Mouse (Mus musculus) kidney, embryonic 15.5 days (tissue): Measurements from ENCODE around the gene Mfap1a. TPM values are rescaled to one million over a fixed set of nuclear protein-coding genes. Genes with fewer than 3 reads are reported as not detected.
A peak's percentile ranks its signal among the peaks of the same experiment; 100 is the strongest.
"Not testable (repeated sequence)": the region's sequence is repeated elsewhere in the genome, so short reads cannot be mapped to it uniquely, and the experiment has no call there.

ENCODE experiments used
- ATAC-seq: fragments of 200-750 bp; cut with Nextera tagmentation; replicated peaks from 2 replicates; pipeline ENCODE4 v1.8.0; 2017; ENCODE audit warnings: moderate TSS enrichment; ENCODE audit not compliant: low FRiP score
- H3K27ac ChIP-seq: fragments of 300-500 bp; sonication (generic); 2 replicates; pipeline ENCODE4 v1.5.1; 2015; ENCODE audit warnings: mild to moderate bottlenecking, inconsistent platforms
- H3K27me3 ChIP-seq: fragments of 300-500 bp; sonication (generic); 2 replicates; pipeline ENCODE4 v1.6.1; 2015; ENCODE audit warnings: inconsistent platforms
- H3K36me3 ChIP-seq: fragments of 300-500 bp; sonication (generic); 2 replicates; pipeline ENCODE4 v1.6.1; 2015; ENCODE audit warnings: inconsistent platforms
- H3K4me1 ChIP-seq: fragments of 300-500 bp; sonication (generic); 2 replicates; pipeline ENCODE4 v1.6.1; 2015; ENCODE audit warnings: inconsistent platforms
- H3K4me2 ChIP-seq: fragments of 300-500 bp; sonication (generic); 2 replicates; pipeline ENCODE4 v1.6.1; 2015; ENCODE audit warnings: moderate library complexity, mild to moderate bottlenecking, inconsistent platforms
- H3K4me3 ChIP-seq: fragments of 300-500 bp; sonication (generic); replicated peaks from 2 replicates; pipeline ENCODE4 v1.5.1; 2015; ENCODE audit warnings: mild to moderate bottlenecking, inconsistent platforms
- H3K9ac ChIP-seq: fragments of 300-500 bp; sonication (generic); 2 replicates; pipeline ENCODE4 v1.6.1; 2015; ENCODE audit warnings: mild to moderate bottlenecking, inconsistent platforms
- H3K9me3 ChIP-seq: fragments of 300-500 bp; sonication (generic); replicated peaks from 2 replicates; pipeline ENCODE4 v1.6.1; 2016; ENCODE audit warnings: inconsistent platforms
- WGBS: fragments of 180-500 bp; shearing (Covaris S2); methylation state at CpG from one replicate; pipeline ENCODE4 v1.1.7; 2015; ENCODE audit warnings: mixed read lengths; 5-methylcytosine and 5-hydroxymethylcytosine counted together
- polyA plus RNA-seq: library from polyadenylated mRNA; unstranded; fragments of >200 nt; fragmentation: Nextera tagmentation; extraction: Ambion mirVana; gene quantifications from 2 replicates; pipeline ENCODE4 v1.2.1, GENCODE M21; 2015

Mfap1a gene
- polyA plus RNA-seq, 1 experiment from 2014 or later, result 29.4 TPM

- Histone ChIP-seq H3K9ac (peak within 1 kb of the TSS; percentile 60), H3K4me2 (peak within 1 kb of the TSS; percentile 70), H3K27ac (peak within 1 kb of the TSS; percentile 75; the same call in 1 of the 2 replicates), H3K4me3 (peak within 1 kb of the TSS; percentile 70)
- not testable (repeated sequence) for H3K4me1 ChIP-seq, H3K36me3 ChIP-seq, H3K9me3 ChIP-seq, H3K27me3 ChIP-seq
- ATAC-seq, result peak; percentile 91
- 7% methylated on average over 39 of the region's 41 CpGs for WGBS
Observed at GRCm38 (mm10) chr2:121473301-121474179, 32.9 kb downstream of the Mfap1a start, which contains the start of gene Mfap1b. Mfap1b (minus strand) TSS chr2:121474067.

- H3K36me3 ChIP-seq, H3K27me3 ChIP-seq, H3K27ac ChIP-seq, ATAC-seq, H3K9me3 ChIP-seq, H3K9ac ChIP-seq, H3K4me1 ChIP-seq: not testable (repeated sequence)
- Histone ChIP-seq H3K4me2 (peak overlapping the region; percentile 70), H3K4me3 (peak overlapping the region; percentile 70)
- 91% methylated on average over 3 of the region's 3 CpGs for WGBS
Observed at GRCm38 (mm10) chr2:121472783-121473182, 33.7 kb downstream of the Mfap1a start.

GRCm38 (mm10) chr2:121468982-121469381 is 37.5 kb downstream of the Mfap1a start:
- 66% methylated on average over 3 of the region's 6 CpGs for WGBS
- not testable (repeated sequence) for H3K4me3 ChIP-seq, H3K4me1 ChIP-seq, H3K9ac ChIP-seq, ATAC-seq, H3K27me3 ChIP-seq, H3K9me3 ChIP-seq, H3K36me3 ChIP-seq, H3K27ac ChIP-seq, H3K4me2 ChIP-seq

GRCm38 (mm10) chr2:121460071-121460470 is 46.4 kb downstream of the Mfap1a start:
- Histone ChIP-seq H3K4me2 (no peak overlapping the region), H3K27ac (no peak overlapping the region), H3K9me3 (no peaks in the 10 kb centered on the region), H3K9ac (no peak overlapping the region), H3K36me3 (peaks cover 30% of the 10 kb centered on the region), H3K4me1 (peaks cover 12% of the 10 kb centered on the region), H3K27me3 (no peaks in the 10 kb centered on the region), H3K4me3 (no peak overlapping the region)
- WGBS, result 43% methylated on average over 2 of the region's 2 CpGs
- ATAC-seq, result no peak

- no peaks in the 10 kb centered on the region for H3K9me3 ChIP-seq
- H3K4me3 ChIP-seq, result peak within 1 kb of the TSS; percentile 83
- H3K4me2 ChIP-seq, result peak within 1 kb of the TSS; percentile 62
- peak within 1 kb of the TSS; percentile 88 for H3K27ac ChIP-seq
- no peaks in the 10 kb centered on the region for H3K27me3 ChIP-seq
- peak; percentile 95 for ATAC-seq
- 5% methylated on average over 41 of the region's 41 CpGs for WGBS
- peaks cover 61% of the 10 kb centered on the region for H3K36me3 ChIP-seq
- H3K9ac ChIP-seq, result peak within 1 kb of the TSS; percentile 69
- H3K4me1 ChIP-seq, result peaks cover 17% of the 10 kb centered on the region
Observed at GRCm38 (mm10) chr2:121456692-121457642, 49.5 kb downstream of the Mfap1a start, which contains the start of gene Serinc4. Serinc4 (minus strand) TSS chr2:121456781.

GRCm38 (mm10) chr2:121455534-121455933 is 50.9 kb downstream of the Mfap1a start:
- H3K4me1 ChIP-seq, result peaks cover 26% of the 10 kb centered on the region
- 83% methylated on average over 5 of the region's 5 CpGs for WGBS
- H3K4me3 ChIP-seq, result no peak overlapping the region
- no peak for ATAC-seq
- no peaks in the 10 kb centered on the region for H3K9me3 ChIP-seq
- H3K27ac ChIP-seq, result no peak overlapping the region
- H3K4me2 ChIP-seq, result no peak overlapping the region
- peaks cover 63% of the 10 kb centered on the region for H3K36me3 ChIP-seq
- no peaks in the 10 kb centered on the region for H3K27me3 ChIP-seq
- no peak overlapping the region for H3K9ac ChIP-seq

- no peak for ATAC-seq
- no peaks in the 10 kb centered on the region for H3K9me3 ChIP-seq
- no peak overlapping the region for H3K27ac ChIP-seq
- H3K4me1 ChIP-seq, result peaks cover 31% of the 10 kb centered on the region
- no peaks in the 10 kb centered on the region for H3K27me3 ChIP-seq
- no peak overlapping the region for H3K4me3 ChIP-seq
- no peak overlapping the region for H3K9ac ChIP-seq
- H3K36me3 ChIP-seq, result peaks cover 49% of the 10 kb centered on the region
- no peak overlapping the region for H3K4me2 ChIP-seq
- 89% methylated on average over 6 of the region's 6 CpGs for WGBS
Observed at GRCm38 (mm10) chr2:121453917-121454316, 52.5 kb downstream of the Mfap1a start.

GRCm38 (mm10) chr2:121452990-121453389 is 53.5 kb downstream of the Mfap1a start, which contains the start of gene Hypk:
Hypk (plus strand) TSS chr2:121453290.
- Histone ChIP-seq H3K4me2 (no peak within 1 kb of the TSS), H3K27me3 (no peaks in the 10 kb centered on the region), H3K36me3 (peaks cover 42% of the 10 kb centered on the region), H3K27ac (no peak within 1 kb of the TSS), H3K9ac (no peak within 1 kb of the TSS), H3K4me3 (no peak within 1 kb of the TSS), H3K9me3 (no peaks in the 10 kb centered on the region), H3K4me1 (peaks cover 32% of the 10 kb centered on the region)
- ATAC-seq, result no peak
- 77% methylated on average over 4 of the region's 4 CpGs for WGBS

GRCm38 (mm10) chr2:121452361-121452760 is 54.1 kb downstream of the Mfap1a start:
- no peak overlapping the region for H3K4me3 ChIP-seq
- 83% methylated on average over 4 of the region's 4 CpGs for WGBS
- no peak for ATAC-seq
- H3K27me3 ChIP-seq, result no peaks in the 10 kb centered on the region
- H3K4me1 ChIP-seq, result peaks cover 33% of the 10 kb centered on the region
- peaks cover 42% of the 10 kb centered on the region for H3K36me3 ChIP-seq
- no peaks in the 10 kb centered on the region for H3K9me3 ChIP-seq
- no peak overlapping the region for H3K9ac ChIP-seq
- H3K27ac ChIP-seq, result no peak overlapping the region
- H3K4me2 ChIP-seq, result no peak overlapping the region

GRCm38 (mm10) chr2:121450093-121450492 is 56.4 kb downstream of the Mfap1a start:
- Histone ChIP-seq H3K4me3 (peak overlapping the region; percentile 100), H3K4me2 (peak overlapping the region; percentile 85), H3K9ac (peak overlapping the region; percentile 99), H3K36me3 (peaks cover 40% of the 10 kb centered on the region), H3K9me3 (no peaks in the 10 kb centered on the region), H3K27me3 (no peaks in the 10 kb centered on the region), H3K27ac (peak overlapping the region; percentile 98), H3K4me1 (peaks cover 27% of the 10 kb centered on the region)
- no peak for ATAC-seq
- WGBS, result 0% methylated on average over 7 of the region's 7 CpGs

GRCm38 (mm10) chr2:121449545-121450011 is 56.9 kb downstream of the Mfap1a start:
- under 1% methylated on average over 54 of the region's 54 CpGs for WGBS
- Histone ChIP-seq H3K27me3 (no peaks in the 10 kb centered on the region), H3K36me3 (peaks cover 35% of the 10 kb centered on the region), H3K4me2 (peak overlapping the region; percentile 85), H3K9me3 (no peaks in the 10 kb centered on the region), H3K4me3 (peak overlapping the region; percentile 100), H3K27ac (peak overlapping the region; percentile 98), H3K9ac (peak overlapping the region; percentile 99), H3K4me1 (peaks cover 27% of the 10 kb centered on the region)
- ATAC-seq, result peak; percentile 65
